Mouse (Mus musculus) cerebellum, postnatal 25 days (tissue): ENCODE data around the gene Irf2.

Source experiments
- DNase-seq, 2 experiments: peaks; one replicate each; pipeline ENCODE4 v3.0.0; 2021; ENCODE audit warnings: mixed read lengths in 2 of 2

Irf2 gene

DNA sequence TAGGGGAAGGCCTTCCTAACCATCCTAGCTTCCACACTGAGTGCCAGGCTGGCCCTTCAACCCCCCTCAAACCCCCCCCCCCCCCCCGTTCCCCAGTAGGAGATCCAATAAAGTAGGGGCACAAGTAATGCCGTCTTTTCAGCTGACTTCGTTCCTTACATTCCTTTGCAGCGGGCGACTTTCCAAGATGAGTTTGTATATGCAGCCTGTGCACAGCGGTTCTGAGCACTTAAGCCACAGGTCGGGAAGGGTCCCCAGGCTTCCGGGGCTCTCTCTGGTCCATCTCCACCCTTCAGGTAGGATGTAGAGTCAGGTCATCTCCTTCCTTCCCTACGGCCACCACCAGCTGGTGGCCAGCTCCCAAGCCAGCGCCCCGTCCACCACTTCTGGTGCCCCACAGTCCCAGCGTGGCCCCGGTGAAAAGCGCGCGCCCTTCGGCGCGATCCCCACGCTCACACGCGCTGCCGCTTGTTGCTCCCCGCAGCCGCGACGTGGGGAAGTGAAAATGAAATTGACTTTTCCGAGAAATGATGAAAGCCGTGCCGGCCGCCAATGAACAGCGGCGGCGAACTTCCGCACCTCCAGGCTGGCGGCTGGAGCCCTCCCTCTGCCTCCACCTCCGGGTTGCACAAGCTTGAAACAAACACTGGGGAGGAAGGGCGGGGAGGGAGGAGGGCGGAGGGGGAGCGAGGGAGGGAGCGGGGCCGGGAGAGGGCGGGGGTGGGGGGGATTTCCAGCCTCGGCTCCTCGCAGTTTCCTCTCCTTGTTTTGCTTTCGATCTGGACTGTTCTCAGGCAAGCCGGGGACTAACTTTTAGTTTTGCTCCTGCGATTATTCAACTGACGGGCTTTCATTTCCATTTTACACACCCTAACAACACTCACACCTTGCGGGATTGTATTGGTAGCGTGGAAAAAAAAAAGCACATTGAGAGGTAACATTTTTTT, at the start of gene Irf2:
Irf2 (plus strand) TSS at position 730 of the 947 bp plus-strand sequence.
- peak; percentile 75 to 84 for DNase-seq

DNA sequence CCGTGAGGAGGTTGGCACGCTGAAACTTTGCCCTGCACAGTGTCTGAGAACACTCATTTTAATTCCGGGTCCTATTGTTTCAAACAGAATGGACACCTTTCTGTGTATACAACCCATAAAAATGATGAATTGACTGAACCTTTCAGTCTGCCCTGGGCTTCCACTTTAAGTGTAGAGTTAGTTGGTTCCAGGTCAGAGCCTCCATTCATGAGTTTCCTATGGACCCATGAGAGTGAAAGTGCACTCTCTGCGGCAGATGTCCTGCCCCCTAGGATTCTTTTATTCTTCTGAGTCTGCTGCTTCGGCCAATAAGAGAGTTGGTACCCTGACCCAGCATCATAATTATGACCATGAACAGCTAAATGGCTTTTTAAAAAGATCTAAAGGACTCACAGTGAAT, 49.4 kb upstream of the Irf2 start:
- DNase-seq: no peak

DNA sequence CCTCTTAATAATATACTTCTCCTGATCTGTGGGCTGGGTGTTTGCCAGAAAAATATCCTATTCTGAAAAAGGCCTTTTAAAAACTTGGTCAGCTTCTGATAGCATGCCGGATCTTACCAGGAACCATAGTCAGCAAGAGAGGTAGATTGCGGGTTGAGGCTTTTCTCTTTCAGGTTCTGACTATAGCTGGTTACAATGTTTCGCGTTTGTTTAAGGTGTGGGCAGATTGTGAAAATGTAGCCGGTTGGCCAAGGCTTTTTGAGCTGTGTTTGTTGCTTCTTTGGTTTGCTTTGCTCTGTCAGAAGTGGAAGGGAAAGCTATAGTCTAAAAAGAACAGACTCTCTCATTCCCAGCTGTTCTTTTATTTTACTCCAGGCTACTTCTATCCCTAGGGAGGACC, 49.0 kb upstream of the Irf2 start:
- DNase-seq: no peak

DNA sequence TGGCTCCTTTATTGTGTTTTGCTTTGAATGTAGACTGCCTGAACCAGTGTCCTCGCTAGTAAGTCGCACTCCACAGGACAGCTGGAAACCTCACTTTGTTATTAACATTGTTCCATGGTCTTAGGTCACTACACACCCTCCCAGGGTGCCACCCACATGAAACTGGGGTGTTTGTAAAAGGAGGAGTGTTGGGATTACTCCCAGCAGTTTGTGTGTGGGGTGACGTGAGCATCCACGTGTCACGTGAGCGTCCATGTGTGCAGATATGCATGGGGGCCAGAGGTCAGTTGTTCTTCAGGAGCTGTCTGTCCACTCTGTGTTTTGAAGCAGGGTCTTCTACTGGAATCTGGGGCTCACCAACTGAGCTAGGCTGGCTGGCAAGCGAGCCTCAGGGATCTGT, 48.2 kb upstream of the Irf2 start:
- DNase-seq: peak in 1 of 2 experiments; percentile 7

DNA sequence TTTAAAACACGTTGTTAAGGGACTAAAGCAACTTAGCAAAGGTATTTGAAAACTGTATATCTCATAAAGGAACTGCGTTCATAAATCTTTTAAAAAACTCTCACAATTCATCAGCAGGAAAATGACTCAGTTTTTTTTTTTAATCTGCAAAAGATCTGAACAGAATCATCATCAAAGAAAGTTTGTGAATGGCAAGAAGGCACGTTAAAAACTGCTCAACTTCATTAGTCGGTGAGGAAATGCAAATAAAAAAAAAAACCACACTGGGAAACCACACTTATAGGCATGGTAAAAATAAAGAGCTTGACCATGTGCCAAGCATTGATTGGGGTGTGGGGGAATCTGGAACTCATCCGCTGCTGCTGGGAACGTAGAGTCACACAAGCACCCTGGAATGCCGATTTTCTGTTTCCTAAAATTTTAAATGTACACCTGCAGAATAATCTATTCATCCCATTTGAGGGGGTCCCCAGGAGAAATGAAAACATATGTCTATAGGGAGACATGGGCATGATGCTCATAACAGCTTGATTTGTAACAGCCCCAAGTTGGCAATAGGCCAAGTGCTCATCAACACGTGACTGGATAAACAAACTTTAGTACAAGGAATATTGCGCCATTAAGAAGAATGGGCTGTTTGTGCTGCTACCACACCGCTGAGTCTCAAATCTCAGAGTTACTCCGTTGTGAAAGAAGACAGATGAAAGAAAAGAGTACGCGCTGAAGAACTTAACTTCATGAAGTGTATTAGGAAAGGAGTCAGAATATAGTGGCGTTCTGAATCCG, 43.1 kb upstream of the Irf2 start:
- peak in 1 of 2 experiments; percentile 8 for DNase-seq

DNA sequence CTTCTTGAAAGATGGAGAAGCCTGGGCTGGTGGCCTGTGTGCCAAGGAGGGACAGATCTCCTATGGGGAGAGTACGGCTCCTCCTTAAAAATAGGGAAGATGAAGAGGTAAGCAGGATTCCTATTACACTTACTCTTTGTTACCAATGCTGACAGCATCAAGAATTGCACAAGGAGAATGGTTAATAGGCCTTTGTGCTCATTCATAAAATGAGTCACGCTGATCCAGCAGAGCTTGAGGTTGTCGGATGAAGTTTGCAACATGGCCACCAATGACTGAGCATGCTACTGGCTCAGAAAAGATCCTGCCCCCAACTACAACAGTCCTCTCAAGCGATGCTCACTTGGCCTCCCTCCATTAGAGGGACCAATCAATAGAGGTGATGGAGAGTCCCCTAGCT, 42.0 kb upstream of the Irf2 start:
- no peak for DNase-seq

DNA sequence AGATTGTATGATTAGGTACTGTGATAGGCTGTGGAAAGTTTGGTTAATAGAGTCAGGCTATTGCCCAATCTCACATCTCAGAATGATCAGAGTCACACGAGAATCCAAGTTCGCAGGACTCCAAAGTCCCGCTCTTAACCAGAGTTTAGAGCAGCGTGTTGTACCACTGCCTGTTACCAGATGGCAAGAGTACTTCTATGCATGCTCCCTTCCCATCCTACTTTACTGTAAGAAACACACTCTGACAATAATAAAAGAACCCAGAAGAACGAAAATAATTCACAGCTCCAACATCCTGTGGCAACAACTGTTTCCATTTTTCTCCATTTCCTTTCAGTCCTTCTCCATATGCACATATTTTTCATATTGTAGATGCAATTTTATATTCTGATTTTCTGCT, 41.4 kb upstream of the Irf2 start:
- DNase-seq: no peak

DNA sequence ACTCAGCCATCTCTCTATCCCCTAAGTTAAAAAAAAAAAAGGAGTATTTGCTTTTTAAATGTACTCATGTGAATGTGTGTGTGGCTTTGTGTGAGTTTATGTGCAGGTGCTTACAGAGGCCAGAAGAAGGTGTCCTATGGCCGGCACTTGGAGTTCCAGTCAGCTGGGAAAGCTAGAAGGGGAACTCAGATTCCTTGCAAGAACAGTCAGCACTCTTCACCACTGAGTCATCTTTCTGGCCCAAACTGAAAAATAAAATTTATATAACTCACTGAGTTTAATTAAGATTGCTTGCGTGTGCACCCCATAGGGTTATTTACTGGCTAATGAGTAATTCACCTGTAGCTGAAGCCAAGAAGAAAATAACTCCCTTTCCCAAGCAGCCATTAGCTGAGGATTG, 34.4 kb upstream of the Irf2 start:
- DNase-seq: no peak

DNA sequence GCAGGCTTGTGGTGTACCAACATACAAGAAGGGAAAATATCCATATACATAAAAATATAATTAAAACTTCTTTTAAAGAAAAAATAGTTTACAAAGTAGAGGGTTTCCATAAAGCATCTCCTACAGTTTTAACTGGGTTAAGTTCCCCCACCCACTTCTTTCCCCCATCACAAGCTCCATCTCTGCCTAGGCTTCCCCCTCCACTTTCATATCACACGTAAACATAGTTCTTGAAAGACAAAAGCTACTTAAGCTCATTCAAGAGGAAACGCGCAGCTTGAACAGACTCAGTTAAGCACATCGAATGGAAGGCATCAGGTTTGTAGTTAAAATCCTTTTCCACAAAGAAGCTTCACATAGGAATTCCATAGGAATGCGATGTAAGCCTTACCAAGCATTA, 32.8 kb upstream of the Irf2 start:
- no peak for DNase-seq

DNA sequence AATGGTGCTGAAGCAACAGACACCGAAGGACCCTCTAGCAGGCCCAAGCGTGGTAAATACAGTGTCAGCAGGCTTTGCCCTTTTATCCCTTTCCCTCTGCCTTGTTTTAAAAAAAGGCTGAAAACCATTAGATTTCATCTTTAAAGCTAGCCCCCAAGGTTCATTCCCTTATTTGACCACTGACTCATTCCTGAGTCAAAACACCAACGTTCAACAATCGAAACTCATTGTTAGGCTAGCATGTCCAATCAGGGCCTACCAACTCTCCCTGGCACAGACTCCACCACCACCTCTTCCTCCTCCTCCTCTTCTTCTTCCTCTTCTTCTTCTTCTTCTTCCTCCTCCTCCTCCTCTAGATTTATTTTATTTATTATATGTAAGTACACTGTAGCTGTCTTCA, 30.2 kb upstream of the Irf2 start:
- no peak for DNase-seq

DNA sequence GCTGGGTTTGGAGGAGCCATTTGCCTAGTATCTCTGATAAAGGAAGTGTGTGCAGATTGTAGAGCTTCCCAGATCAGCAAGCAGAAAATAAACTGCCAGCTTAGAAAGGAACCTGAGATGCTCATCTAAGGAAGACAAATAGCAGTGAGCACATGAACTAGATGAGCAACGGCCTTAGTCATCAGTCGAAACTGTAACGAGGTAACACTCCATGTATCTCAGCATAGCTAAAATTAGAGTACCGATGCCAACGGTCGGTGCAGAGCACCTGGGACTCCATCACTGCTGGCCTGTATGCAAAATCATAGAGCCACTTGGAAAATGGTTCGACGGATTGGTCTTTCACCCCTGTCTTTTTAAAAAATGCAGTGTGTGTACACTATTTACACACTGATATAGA, 29.2 kb upstream of the Irf2 start:
- no peak for DNase-seq

DNA sequence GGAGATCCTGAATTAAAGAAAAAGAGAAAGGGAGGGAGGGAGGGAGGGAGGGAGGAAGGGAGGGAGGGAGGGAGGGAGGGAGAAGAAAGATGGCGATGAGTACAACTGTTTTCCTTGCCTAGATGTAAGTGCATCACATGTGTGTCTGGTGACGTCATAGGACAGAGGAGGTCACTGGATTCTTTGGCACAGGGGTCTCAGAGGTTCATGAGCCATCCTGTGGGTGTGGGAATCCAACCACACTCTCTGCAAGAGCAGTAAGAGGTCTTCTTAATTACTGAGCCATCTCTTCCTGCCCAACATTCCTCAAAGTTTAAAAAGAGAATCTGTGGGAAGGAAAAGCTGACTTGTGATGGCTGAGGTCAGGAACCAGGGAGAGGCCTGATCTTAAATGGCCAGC, 28.0 kb upstream of the Irf2 start:
- no peak for DNase-seq

DNA sequence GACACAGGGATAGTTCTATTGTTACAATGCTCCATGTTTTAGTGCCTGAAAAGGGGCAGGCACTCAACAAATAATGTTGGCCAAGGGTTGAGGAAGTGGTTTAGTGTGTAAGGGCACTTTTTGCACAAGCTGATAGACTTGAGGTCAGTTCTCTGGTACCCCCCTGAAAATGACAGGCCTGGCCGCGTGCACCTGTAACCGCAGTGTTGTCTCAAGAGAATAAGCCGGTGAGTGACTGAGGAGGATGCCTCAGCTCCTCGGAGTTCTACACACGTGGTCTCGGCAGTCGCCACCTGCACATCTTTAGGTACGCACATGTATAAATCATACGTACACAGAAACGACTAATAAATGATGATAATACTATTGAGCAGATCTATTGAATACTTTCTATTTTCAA, 26.4 kb upstream of the Irf2 start:
- DNase-seq: no peak

DNA sequence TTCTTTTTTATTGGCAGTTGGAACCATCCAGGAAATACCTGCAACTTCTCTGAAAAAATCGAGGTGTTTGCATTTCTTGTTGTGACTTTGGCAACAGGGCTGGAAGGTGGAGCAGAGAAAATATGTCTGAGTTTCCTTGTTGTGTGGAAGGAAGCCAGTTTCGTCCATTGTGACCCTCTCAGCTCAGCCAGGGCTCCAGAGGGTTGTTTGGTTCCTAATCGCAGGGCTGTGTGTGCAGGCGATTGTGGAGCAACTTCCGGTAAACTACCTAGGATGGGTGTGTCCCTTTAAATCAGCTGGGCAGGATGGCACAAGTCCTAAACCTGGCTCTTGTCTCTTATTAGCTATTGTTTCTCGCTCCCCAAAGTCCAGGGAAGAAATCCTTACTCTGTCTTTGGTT, 25.7 kb upstream of the Irf2 start:
- no peak for DNase-seq

DNA sequence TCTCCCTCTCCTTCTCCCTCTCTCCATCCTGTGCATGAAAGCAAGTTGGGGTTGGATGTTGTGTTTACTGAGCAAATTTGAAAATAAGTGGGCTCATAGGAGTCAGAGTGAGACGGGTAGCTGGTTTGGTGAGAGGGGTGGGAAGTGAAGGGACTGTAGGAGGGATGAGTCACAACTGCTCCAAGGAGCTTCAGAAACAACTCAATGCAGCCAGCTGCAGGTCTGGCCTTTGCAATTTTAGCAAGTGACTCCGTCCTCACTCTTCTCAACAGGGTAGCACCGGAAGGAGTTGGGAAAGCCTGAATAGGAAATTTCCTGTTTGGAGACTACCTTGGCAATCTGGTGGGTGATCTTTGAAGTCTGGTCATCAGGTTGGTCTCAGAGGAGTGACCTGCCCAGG, 25.1 kb upstream of the Irf2 start:
- DNase-seq: no peak

DNA sequence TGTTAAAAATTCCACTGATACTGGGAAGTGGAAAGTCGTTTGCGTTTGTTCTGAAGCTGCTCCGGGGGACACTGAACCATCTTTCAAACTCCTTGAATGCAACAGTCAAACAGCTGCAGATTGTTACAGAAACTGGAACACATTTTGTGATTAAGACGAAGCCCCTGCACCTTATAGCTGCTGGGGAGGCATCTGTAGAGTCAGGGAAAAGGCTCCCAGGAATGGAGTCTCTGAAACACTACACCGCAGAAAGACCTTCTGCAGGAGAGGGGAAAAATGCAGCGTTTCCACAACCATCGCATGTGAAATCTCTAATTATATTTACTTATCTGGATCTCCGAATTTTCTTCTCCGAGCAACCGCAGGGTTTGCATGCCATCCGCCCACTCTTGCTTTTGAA, 23.1 kb upstream of the Irf2 start:
- no peak for DNase-seq

DNA sequence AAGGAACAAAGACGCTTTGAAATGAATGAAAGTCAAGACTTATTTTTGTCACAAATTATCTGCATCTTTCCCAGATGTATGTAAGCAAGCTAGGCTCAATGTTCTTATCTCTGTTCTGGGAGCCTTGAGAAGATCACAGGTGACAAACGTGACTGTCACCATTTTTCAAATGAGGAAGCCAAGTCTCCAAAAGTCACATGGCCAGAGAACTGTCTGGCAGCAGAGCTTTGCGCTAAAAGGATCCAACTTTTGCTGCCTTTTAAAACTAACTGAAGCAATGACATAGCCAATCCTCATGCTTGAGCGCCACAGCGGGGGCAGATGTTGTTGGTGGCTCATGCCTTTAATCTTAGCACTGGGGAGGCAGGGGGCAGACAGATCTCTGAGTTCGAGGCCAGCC, 22.4 kb upstream of the Irf2 start:
- DNase-seq: no peak

DNA sequence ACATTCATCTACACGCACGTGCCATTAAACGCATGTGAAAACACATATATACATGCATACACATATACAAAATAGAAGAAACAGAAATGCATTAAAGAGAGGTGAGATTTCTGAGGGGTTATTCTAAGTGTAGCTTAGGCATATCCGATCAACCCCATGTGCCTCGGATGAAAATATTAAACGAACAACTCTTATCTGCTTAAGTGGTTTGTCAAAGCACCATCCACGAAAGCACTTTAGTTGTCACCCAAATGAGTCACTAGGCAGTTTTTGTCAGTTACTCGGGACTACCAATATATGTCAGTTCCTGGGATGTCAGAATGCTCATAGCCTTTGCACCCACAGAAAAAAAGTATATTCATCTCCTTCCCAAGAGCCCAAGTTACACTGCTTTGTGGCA, 21.2 kb upstream of the Irf2 start:
- no peak for DNase-seq

DNA sequence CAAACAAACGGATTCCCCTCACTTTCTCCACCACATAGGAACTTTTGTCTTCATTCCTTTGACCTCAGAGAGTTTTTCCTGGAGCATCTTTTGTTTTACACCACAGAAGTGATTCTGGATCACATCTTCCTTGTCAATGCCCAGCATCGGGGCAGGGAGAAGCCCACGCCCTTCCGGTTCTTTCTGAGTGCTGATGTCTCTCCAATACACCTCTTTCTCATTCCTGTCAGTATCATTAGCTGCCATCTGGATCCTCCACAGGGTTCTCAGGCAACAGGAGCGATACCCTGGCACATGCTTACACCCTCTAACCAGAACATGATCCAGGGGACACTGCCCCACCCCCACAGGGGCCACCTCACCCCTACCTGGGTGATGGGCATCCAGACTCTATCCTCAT, 20.8 kb upstream of the Irf2 start:
- DNase-seq: no peak

DNA sequence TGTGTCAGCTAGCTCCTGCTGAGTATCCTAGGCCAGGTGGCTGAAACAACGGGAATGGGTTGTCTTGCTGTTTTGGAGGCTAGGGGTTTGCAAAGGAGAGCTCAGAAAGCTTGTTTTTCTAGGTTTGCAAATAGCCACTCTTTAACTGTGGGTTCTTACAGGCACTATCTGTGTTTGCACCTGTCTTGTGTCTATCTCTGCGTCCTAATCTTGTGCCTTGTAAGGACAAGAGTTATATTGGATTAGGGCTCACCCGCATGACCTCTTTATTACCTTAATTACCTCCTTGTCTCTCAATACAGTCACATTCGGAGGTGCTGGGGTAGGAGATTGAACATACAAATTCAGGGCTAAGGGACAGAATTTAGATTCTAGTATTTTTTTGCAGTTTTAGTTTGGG, 18.9 kb upstream of the Irf2 start:
- no peak for DNase-seq

DNA sequence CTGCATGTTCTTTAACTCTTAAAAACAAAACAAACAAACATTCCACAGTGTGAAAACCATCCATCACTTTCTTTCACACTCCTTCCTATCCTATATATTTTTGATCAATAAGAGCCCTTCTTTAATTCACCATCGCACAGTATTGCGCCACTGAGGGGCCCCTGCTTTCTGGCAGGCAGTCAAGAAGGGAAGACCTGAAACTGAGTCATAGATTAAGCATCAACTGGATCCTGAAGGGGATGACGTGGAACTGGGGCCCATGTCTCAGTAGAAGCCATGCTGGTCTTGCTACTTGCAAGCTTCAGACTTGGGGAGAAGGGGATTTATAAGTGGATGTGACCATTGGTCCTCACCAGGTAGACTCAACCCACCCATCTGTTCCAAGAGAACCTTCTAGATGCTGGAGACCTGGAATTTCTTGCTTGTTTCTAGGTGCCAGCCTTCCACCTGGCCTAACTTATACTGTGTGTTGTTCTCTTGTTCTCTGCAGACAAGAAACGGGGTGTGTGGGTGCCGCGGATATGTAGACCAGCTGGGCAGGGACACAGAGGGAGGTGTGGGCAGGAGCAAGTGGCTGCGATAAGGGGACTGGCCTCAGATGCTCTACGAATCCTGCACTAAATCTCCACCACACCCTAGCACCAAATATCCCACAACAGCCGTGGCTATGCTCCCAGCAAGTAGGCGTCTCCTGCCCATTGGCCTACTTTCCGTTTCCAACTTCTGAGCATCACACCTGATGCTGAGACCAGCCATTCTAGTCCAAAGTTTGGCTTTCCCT, 18.3 kb upstream of the Irf2 start:
- DNase-seq: no peak

DNA sequence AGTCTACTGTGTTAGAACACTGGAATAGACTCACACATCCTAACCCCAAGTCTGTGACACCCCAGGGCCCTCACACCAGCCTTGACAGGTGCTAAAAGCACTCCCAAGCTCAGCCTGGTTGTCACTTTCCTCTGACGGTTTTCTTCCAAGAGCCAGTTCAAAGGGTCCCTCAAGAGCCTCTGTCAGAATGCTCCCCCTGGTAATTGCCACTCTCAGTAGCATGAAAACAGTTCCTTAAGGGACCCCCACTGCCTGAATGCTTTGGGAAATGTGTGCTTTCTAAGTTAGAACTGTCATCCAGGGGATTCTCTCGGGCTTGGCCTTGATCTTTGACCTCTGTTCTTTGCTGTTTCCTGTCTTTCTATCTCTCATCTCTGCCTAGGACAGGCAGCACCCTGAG, 17.0 kb upstream of the Irf2 start:
- no peak for DNase-seq

DNA sequence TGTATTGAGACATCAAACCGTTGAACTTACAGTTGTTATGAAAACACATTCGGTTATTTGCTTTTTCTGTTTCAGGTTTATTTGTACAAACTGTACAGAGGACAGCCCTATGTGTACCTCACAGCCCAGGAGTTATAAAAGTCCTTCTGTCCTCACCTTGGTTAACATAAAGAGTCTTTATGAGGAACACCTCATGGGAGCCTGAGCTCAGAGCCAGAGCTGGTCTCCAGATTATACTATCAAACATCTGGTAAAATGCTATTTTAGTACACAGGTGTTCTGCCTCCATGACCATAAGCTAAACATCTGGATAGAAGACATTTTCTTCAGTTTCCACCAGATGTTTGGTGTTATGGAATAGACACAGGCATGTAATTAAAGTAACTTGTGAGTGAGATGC, 13.1 kb upstream of the Irf2 start:
- no peak for DNase-seq
